Mouse (Mus musculus) midbrain, embryonic 12.5 days (tissue): ENCODE results near the gene Adra1b. TPM values are rescaled to one million over a fixed set of nuclear protein-coding genes. Genes with fewer than 3 reads are reported as not detected.
A peak's percentile ranks its signal among the peaks of the same experiment; 100 is the strongest.

ENCODE experiments used
- ATAC-seq: fragments of 200-750 bp; cut with Nextera tagmentation; 2 replicates; pipeline ENCODE4 v1.8.0; 2017; ENCODE audit warnings: low read depth, moderate TSS enrichment, moderate library complexity; ENCODE audit not compliant: low FRiP score
- H3K27ac ChIP-seq: fragments of 300-500 bp; sonication (generic); replicated peaks from 2 replicates; pipeline ENCODE4 v1.5.1; 2016; ENCODE audit warnings: mild to moderate bottlenecking
- H3K27me3 ChIP-seq: fragments of 300-500 bp; sonication (generic); 2 replicates; pipeline ENCODE4 v1.6.1; 2016; ENCODE audit warnings: mild to moderate bottlenecking
- H3K36me3 ChIP-seq: fragments of 300-500 bp; sonication (generic); 2 replicates; pipeline ENCODE4 v1.6.1; 2016
- H3K4me1 ChIP-seq: fragments of 300-500 bp; sonication (generic); 2 replicates; pipeline ENCODE4 v1.6.1; 2016
- H3K4me2 ChIP-seq: fragments of 300-500 bp; sonication (generic); replicated peaks from 2 replicates; pipeline ENCODE4 v1.6.1; 2016; ENCODE audit warnings: mild to moderate bottlenecking, moderate library complexity
- H3K4me3 ChIP-seq: fragments of 300-500 bp; sonication (generic); 2 replicates; pipeline ENCODE4 v1.5.1; 2016; ENCODE audit warnings: mild to moderate bottlenecking
- H3K9ac ChIP-seq: fragments of 300-500 bp; sonication (generic); replicated peaks from 2 replicates; pipeline ENCODE4 v1.6.1; 2016; ENCODE audit warnings: mild to moderate bottlenecking, moderate library complexity
- H3K9me3 ChIP-seq: fragments of 300-500 bp; sonication (generic); 2 replicates; pipeline ENCODE4 v1.6.1; 2016; ENCODE audit warnings: mild to moderate bottlenecking
- WGBS: fragments of 180-500 bp; shearing (Covaris S2); methylation state at CpG from one replicate; pipeline ENCODE4 v1.1.7; 2016; 5-methylcytosine and 5-hydroxymethylcytosine counted together
- polyA plus RNA-seq: library from polyadenylated mRNA; unstranded; fragments of >200 nt; fragmentation: Nextera tagmentation; extraction: Ambion mirVana; gene quantifications from 2 replicates; pipeline ENCODE4 v1.2.1, GENCODE M21; 2016

Gene Adra1b
- polyA plus RNA-seq, 1 experiment from 2014 or later: 1.7 TPM

- H3K9me3 ChIP-seq: no peaks in the 10 kb centered on the region
- ATAC-seq: no peak
- no peak overlapping the region for H3K9ac ChIP-seq
- no peak overlapping the region for H3K4me3 ChIP-seq
- H3K4me1 ChIP-seq: peaks cover 6% of the 10 kb centered on the region; the same call in 1 of the 2 replicates
- no peak overlapping the region for H3K4me2 ChIP-seq
- H3K36me3 ChIP-seq: no peaks in the 10 kb centered on the region
- no peak overlapping the region for H3K27ac ChIP-seq
- no peaks in the 10 kb centered on the region for H3K27me3 ChIP-seq
- 33% methylated on average over 6 of the region's 6 CpGs for WGBS
Observed at GRCm38 (mm10) chr11:43926163-43926562, 25.2 kb upstream of the Adra1b start.

GRCm38 (mm10) chr11:43925584-43925983, 24.6 kb upstream of the Adra1b start:
- no peak overlapping the region for H3K27ac ChIP-seq

GRCm38 (mm10) chr11:43921701-43922100, 20.7 kb upstream of the Adra1b start:
- H3K27ac ChIP-seq: no peak overlapping the region
- no peak overlapping the region for H3K4me3 ChIP-seq
- peaks cover 6% of the 10 kb centered on the region; the same call in 1 of the 2 replicates for H3K4me1 ChIP-seq
- WGBS: 78% methylated on average over 2 of the region's 2 CpGs
- no peak overlapping the region for H3K4me2 ChIP-seq
- H3K9me3 ChIP-seq: no peaks in the 10 kb centered on the region
- H3K36me3 ChIP-seq: no peaks in the 10 kb centered on the region
- no peak overlapping the region for H3K9ac ChIP-seq
- no peaks in the 10 kb centered on the region for H3K27me3 ChIP-seq
- ATAC-seq: no peak

More at GRCm38 (mm10) chr11:43925584-43925983, 24.6 kb upstream of the Adra1b start:
- peaks cover 6% of the 10 kb centered on the region; the same call in 1 of the 2 replicates for H3K4me1 ChIP-seq
- 24% methylated on average over 6 of the region's 6 CpGs for WGBS
- H3K27me3 ChIP-seq: no peaks in the 10 kb centered on the region
- H3K4me2 ChIP-seq: no peak overlapping the region
- no peaks in the 10 kb centered on the region for H3K9me3 ChIP-seq
- ATAC-seq: peak; percentile 65; the same call in 1 of the 2 replicates
- no peak overlapping the region for H3K4me3 ChIP-seq
- H3K9ac ChIP-seq: no peak overlapping the region
- H3K36me3 ChIP-seq: no peaks in the 10 kb centered on the region

GRCm38 (mm10) chr11:43919492-43920055, 18.6 kb upstream of the Adra1b start:
- Histone ChIP-seq H3K9me3 (no peaks in the 10 kb centered on the region), H3K4me3 (no peak overlapping the region), H3K27ac (no peak overlapping the region), H3K4me1 (no peaks in the 10 kb centered on the region), H3K36me3 (no peaks in the 10 kb centered on the region), H3K9ac (no peak overlapping the region), H3K4me2 (no peak overlapping the region), H3K27me3 (no peaks in the 10 kb centered on the region)
- no peak for ATAC-seq
- 80% methylated on average over 7 of the region's 7 CpGs for WGBS

- no peak for ATAC-seq
- Histone ChIP-seq H3K4me1 (no peaks in the 10 kb centered on the region), H3K4me2 (no peak overlapping the region), H3K4me3 (no peak overlapping the region), H3K9ac (no peak overlapping the region), H3K27me3 (no peaks in the 10 kb centered on the region), H3K27ac (no peak overlapping the region), H3K36me3 (no peaks in the 10 kb centered on the region), H3K9me3 (no peaks in the 10 kb centered on the region)
- WGBS: 80% methylated on average over 12 of the region's 12 CpGs
Observed at GRCm38 (mm10) chr11:43914552-43915447, 13.8 kb upstream of the Adra1b start.

GRCm38 (mm10) chr11:43912136-43912888, 11.3 kb upstream of the Adra1b start:
- 88% methylated on average over 16 of the region's 16 CpGs for WGBS
- H3K9ac ChIP-seq: no peak overlapping the region

GRCm38 (mm10) chr11:43911646-43912045, 10.6 kb upstream of the Adra1b start:
- 91% methylated on average over 6 of the region's 6 CpGs for WGBS

More at GRCm38 (mm10) chr11:43912136-43912888, 11.3 kb upstream of the Adra1b start:
- Histone ChIP-seq H3K9me3 (no peaks in the 10 kb centered on the region), H3K4me1 (no peaks in the 10 kb centered on the region), H3K27ac (no peak overlapping the region), H3K4me2 (no peak overlapping the region), H3K4me3 (no peak overlapping the region), H3K27me3 (no peaks in the 10 kb centered on the region), H3K36me3 (no peaks in the 10 kb centered on the region)
- no peak for ATAC-seq

GRCm38 (mm10) chr11:43903351-43903750, 2.3 kb upstream of the Adra1b start:
- Histone ChIP-seq H3K9me3 (no peaks in the 10 kb centered on the region), H3K9ac (no peak overlapping the region), H3K36me3 (no peaks in the 10 kb centered on the region), H3K4me3 (no peak overlapping the region), H3K4me2 (no peak overlapping the region), H3K27me3 (no peaks in the 10 kb centered on the region), H3K4me1 (no peaks in the 10 kb centered on the region), H3K27ac (no peak overlapping the region)
- 79% methylated on average over 10 of the region's 10 CpGs for WGBS
- ATAC-seq: no peak

More at GRCm38 (mm10) chr11:43911646-43912045, 10.6 kb upstream of the Adra1b start:
- Histone ChIP-seq H3K9me3 (no peaks in the 10 kb centered on the region), H3K4me3 (no peak overlapping the region), H3K36me3 (no peaks in the 10 kb centered on the region), H3K4me2 (no peak overlapping the region), H3K27me3 (no peaks in the 10 kb centered on the region), H3K9ac (no peak overlapping the region), H3K27ac (no peak overlapping the region), H3K4me1 (no peaks in the 10 kb centered on the region)
- ATAC-seq: no peak

GRCm38 (mm10) chr11:43899696-43900095, 1.3 kb downstream of the Adra1b start:
- H3K4me2 ChIP-seq: no peak overlapping the region
- WGBS: 91% methylated on average over 2 of the region's 2 CpGs
- ATAC-seq: no peak
- no peaks in the 10 kb centered on the region for H3K27me3 ChIP-seq
- H3K9me3 ChIP-seq: no peaks in the 10 kb centered on the region
- H3K4me3 ChIP-seq: no peak overlapping the region
- H3K36me3 ChIP-seq: no peaks in the 10 kb centered on the region
- H3K4me1 ChIP-seq: no peaks in the 10 kb centered on the region
- H3K27ac ChIP-seq: no peak overlapping the region
- H3K9ac ChIP-seq: no peak overlapping the region

- Histone ChIP-seq H3K4me1 (no peaks in the 10 kb centered on the region), H3K9ac (no peak overlapping the region), H3K9me3 (no peaks in the 10 kb centered on the region), H3K4me2 (no peak overlapping the region), H3K4me3 (no peak overlapping the region), H3K27ac (no peak overlapping the region), H3K36me3 (no peaks in the 10 kb centered on the region), H3K27me3 (no peaks in the 10 kb centered on the region)
- no peak for ATAC-seq
- 60% methylated on average over 2 of the region's 2 CpGs for WGBS
Observed at GRCm38 (mm10) chr11:43895323-43895722, 5.7 kb downstream of the Adra1b start.

- no peak overlapping the region for H3K27ac ChIP-seq
- no peak overlapping the region for H3K4me3 ChIP-seq
- ATAC-seq: no peak
- no peaks in the 10 kb centered on the region for H3K36me3 ChIP-seq
- no peak overlapping the region for H3K9ac ChIP-seq
- 80% methylated on average over 4 of the region's 4 CpGs for WGBS
- H3K27me3 ChIP-seq: no peaks in the 10 kb centered on the region
- no peak overlapping the region for H3K4me2 ChIP-seq
- H3K9me3 ChIP-seq: no peaks in the 10 kb centered on the region
- no peaks in the 10 kb centered on the region for H3K4me1 ChIP-seq
Observed at GRCm38 (mm10) chr11:43892546-43892945, 8.5 kb downstream of the Adra1b start.

GRCm38 (mm10) chr11:43891457-43891856, 9.6 kb downstream of the Adra1b start:
- Histone ChIP-seq H3K4me1 (no peaks in the 10 kb centered on the region), H3K27me3 (no peaks in the 10 kb centered on the region), H3K4me2 (no peak overlapping the region), H3K4me3 (no peak overlapping the region), H3K9me3 (no peaks in the 10 kb centered on the region), H3K36me3 (no peaks in the 10 kb centered on the region), H3K9ac (no peak overlapping the region), H3K27ac (no peak overlapping the region)
- ATAC-seq: no peak
- 87% methylated on average over 3 of the region's 3 CpGs for WGBS
